Mouse (Mus musculus) embryonic facial prominence, embryonic 15.5 days (tissue): ENCODE measurements around the gene Slc6a4. TPM values are rescaled to one million over a fixed set of nuclear protein-coding genes. Genes with fewer than 3 reads are reported as not detected.
"Not testable (repeated sequence)": the region's sequence is repeated elsewhere in the genome, so short reads cannot be mapped to it uniquely, and the experiment has no call there.

Experiments
- ATAC-seq: fragments of 200-750 bp; cut with Nextera tagmentation; 2 replicates; pipeline ENCODE4 v1.8.0; 2017; ENCODE audit warnings: low read depth, moderate TSS enrichment; ENCODE audit not compliant: insufficient number of reproducible peaks, low FRiP score, low TSS enrichment
- H3K27ac ChIP-seq: fragments of 300-500 bp; sonication (generic); replicated peaks from 2 replicates; pipeline ENCODE4 v1.5.1; 2015; ENCODE audit warnings: mild to moderate bottlenecking, inconsistent platforms
- H3K27me3 ChIP-seq: fragments of 300-500 bp; sonication (generic); 2 replicates; pipeline ENCODE4 v1.6.1; 2015; ENCODE audit warnings: inconsistent platforms
- H3K36me3 ChIP-seq: fragments of 300-500 bp; sonication (generic); 2 replicates; pipeline ENCODE4 v1.6.1; 2015; ENCODE audit warnings: mild to moderate bottlenecking, inconsistent platforms
- H3K4me1 ChIP-seq: fragments of 300-500 bp; sonication (generic); 2 replicates; pipeline ENCODE4 v1.6.1; 2015; ENCODE audit warnings: inconsistent platforms
- H3K4me2 ChIP-seq: fragments of 300-500 bp; sonication (generic); replicated peaks from 2 replicates; pipeline ENCODE4 v1.6.1; 2015; ENCODE audit warnings: mild to moderate bottlenecking, inconsistent platforms
- H3K4me3 ChIP-seq: fragments of 300-500 bp; sonication (generic); replicated peaks from 2 replicates; pipeline ENCODE4 v1.5.1; 2015; ENCODE audit warnings: mild to moderate bottlenecking, inconsistent platforms
- H3K9ac ChIP-seq: fragments of 300-500 bp; sonication (generic); 2 replicates; pipeline ENCODE4 v1.6.1; 2015; ENCODE audit warnings: inconsistent platforms
- H3K9me3 ChIP-seq: fragments of 300-500 bp; sonication (generic); replicated peaks from 2 replicates; pipeline ENCODE4 v1.6.1; 2016; ENCODE audit warnings: inconsistent platforms
- WGBS: fragments of 180-500 bp; shearing (Covaris S2); methylation state at CpG from one replicate; pipeline ENCODE4 v1.1.7; 2015; 5-methylcytosine and 5-hydroxymethylcytosine counted together
- polyA plus RNA-seq: library from polyadenylated mRNA; unstranded; fragments of >200 nt; fragmentation: Nextera tagmentation; extraction: Ambion mirVana; gene quantifications from 2 replicates; pipeline ENCODE4 v1.2.1, GENCODE M21; 2015

Slc6a4 gene
- polyA plus RNA-seq, 1 experiment from 2014 or later = 3.8 TPM

DNA sequence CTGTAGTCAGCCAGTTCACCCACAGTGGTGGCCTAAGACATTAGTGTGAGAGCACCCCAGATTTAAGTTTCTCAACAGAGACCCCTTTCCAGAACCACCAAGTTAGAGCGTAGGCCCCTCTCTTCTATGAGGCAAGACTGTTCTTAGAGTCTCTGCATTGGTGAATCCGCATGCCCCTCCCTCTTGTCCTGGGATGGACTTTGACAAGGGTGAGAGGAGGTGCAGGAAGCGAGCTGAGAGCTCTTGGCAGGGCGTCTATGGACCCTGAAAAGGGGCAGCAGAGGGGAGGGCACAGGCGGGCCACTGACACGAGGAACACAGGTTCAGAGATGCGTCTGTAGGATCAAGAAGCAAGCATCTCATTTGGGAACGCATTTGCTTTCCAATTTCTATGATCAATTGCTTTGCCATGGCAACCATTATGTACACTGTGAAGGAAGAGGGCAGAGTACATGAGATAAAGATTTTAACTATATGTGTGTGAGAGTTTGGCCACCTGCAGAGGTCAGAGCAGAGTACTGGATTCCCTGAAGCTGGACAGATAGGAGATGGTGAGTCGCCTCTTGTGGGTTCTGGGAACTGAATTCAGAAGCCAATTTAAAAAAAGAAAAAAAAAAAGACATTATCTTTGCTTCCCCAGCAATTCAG is 23.5 kb downstream of the Slc6a4 start:
- Histone ChIP-seq H3K27ac (no peak overlapping the region), H3K4me2 (no peak overlapping the region), H3K27me3 (no peaks in the 10 kb centered on the region), H3K9me3 (no peaks in the 10 kb centered on the region), H3K9ac (no peak overlapping the region), H3K4me1 (no peaks in the 10 kb centered on the region), H3K4me3 (no peak overlapping the region), H3K36me3 (no peaks in the 10 kb centered on the region)
- 81% methylated on average over 9 of the region's 9 CpGs for WGBS
- ATAC-seq = no peak

DNA sequence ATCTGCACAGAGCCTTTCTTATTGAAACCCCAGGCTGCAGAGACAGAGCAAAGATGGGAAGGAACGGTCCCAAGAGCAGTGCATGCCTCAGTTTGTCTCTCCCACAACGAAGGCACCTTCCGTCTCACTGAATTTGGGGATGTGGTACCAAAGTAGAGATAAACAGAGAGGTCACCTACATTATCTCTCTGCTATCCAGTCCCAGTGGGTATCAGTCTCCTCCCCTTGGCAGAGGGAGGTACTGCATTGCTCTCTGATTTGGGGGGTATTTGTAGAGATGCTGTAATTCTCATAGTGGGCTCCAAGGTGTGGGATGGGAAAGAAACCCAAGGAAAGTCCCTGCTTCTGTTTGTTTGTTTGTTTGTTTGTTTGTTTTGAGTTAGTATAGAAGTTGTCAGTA is 28.2 kb downstream of the Slc6a4 start:
- H3K27me3 ChIP-seq = no peaks in the 10 kb centered on the region
- no peaks in the 10 kb centered on the region for H3K4me1 ChIP-seq
- no peak overlapping the region for H3K4me2 ChIP-seq
- H3K9me3 ChIP-seq = no peaks in the 10 kb centered on the region
- no peaks in the 10 kb centered on the region for H3K36me3 ChIP-seq
- H3K9ac ChIP-seq = no peak overlapping the region
- no peak for ATAC-seq
- no peak overlapping the region for H3K27ac ChIP-seq
- WGBS = 73% methylated on average over 3 of the region's 3 CpGs
- H3K4me3 ChIP-seq = no peak overlapping the region

DNA sequence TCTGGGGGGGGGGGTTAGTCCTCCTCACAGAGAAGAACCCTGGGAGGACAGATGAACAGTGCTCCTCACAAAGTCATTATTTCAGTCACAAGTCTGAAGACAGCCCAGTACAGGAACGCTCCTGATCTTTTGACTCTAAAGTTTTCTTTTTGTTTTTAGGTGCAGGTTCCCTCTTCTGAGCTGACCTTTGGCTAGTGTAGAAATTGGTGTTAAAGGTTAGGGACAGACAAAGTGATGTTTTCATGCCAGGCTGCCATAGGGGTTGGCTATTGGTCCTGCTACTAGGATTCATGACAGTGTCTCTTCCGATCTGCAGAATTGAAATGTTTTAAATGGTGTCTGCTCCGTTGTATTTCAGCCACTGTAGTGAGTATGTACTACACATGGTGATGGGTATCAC is 29.8 kb downstream of the Slc6a4 start:
- H3K4me3 ChIP-seq = no peak overlapping the region
- no peaks in the 10 kb centered on the region for H3K4me1 ChIP-seq
- ATAC-seq = no peak
- no peaks in the 10 kb centered on the region for H3K27me3 ChIP-seq
- no peak overlapping the region for H3K9ac ChIP-seq
- no peak overlapping the region for H3K4me2 ChIP-seq
- no peaks in the 10 kb centered on the region for H3K9me3 ChIP-seq
- H3K27ac ChIP-seq = no peak overlapping the region
- 87% methylated on average over 3 of the region's 3 CpGs for WGBS
- no peaks in the 10 kb centered on the region for H3K36me3 ChIP-seq

DNA sequence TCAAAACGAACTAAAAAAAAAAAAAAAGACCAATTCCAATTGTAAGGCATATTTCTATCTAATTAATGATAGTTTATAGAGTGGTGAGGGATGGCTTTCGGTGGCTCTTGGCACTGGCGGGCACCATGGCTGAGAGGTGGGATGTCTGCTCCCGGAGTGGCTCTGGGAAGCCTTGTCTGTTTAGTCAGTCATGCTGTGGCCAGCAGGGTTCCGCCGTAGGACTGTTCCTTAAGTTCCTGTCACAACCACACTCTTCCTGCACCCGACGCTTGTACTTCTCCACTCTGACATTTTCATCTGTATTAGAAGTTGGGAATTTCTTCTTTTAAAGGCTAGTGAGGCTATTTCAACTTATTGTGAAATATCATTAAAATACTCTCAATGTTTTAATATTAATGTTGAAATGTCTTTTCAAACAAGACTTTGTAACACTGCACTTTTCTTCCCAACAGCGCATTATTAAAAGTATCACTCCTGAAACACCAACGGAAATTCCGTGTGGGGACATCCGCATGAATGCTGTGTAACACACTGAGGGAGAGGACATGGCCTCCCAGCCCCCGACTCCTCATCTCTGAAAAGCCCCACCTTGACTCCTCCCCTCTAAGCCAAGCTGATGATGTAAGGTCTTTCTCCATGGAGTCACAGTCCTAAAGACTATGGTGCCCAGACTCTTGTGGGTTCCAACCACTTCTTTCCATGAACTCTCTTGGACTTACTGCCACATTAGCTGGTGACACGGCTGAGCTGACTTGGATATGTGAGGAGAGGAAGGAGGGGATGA is 32.9 kb downstream of the Slc6a4 start:
- no peaks in the 10 kb centered on the region for H3K27me3 ChIP-seq
- WGBS = 76% methylated on average over 14 of the region's 14 CpGs
- ATAC-seq = no peak
- H3K36me3 ChIP-seq = no peaks in the 10 kb centered on the region
- H3K9ac ChIP-seq = no peak overlapping the region
- H3K9me3 ChIP-seq = no peaks in the 10 kb centered on the region
- no peak overlapping the region for H3K4me2 ChIP-seq
- no peaks in the 10 kb centered on the region for H3K4me1 ChIP-seq
- H3K27ac ChIP-seq = no peak overlapping the region
- H3K4me3 ChIP-seq = no peak overlapping the region

DNA sequence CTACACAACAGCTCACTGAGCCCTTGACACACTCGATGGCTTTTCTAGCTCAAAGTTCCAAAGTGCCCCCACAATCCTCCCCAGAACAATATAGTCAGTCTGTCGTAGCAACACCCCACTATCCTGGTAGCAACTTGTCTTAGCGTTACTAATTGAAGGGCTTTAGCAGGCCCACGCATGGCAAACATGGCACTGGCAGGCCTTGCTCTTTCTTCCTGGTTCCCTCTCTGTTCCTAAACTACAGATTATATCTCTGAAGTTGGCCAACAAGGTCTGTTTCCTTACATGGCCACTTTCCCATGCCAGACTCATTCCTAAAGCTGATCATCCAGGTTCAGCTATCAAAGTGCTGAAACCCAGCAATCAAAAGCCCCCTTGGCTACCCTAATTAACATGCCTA is 43.5 kb downstream of the Slc6a4 start:
- WGBS = 73% methylated on average over 4 of the region's 4 CpGs
- no peak for ATAC-seq
- no peaks in the 10 kb centered on the region for H3K27me3 ChIP-seq
- H3K4me2 ChIP-seq = no peak overlapping the region
- H3K27ac ChIP-seq = no peak overlapping the region
- H3K36me3 ChIP-seq = peaks cover 16% of the 10 kb centered on the region
- no peaks in the 10 kb centered on the region for H3K9me3 ChIP-seq
- no peak overlapping the region for H3K4me3 ChIP-seq
- H3K9ac ChIP-seq = no peak overlapping the region
- H3K4me1 ChIP-seq = no peaks in the 10 kb centered on the region

DNA sequence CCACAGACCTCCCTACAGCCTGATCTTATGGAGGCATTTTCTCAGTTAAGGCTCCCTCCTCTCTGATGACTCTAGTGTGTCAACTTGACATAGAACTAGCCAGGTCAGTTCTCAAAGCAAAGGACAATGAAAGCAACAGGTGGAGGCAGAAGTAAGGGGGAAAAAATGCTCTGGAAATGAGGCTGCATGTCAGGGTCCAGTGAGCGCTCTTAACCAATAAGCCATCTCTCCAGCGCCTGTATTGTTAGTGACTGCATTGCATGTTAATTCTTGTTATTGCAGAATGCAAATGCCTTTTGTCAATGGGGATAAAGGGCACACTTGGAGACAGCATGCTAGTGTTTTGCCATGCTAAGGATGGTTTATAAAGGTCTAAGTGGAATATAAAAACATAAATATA is 44.4 kb downstream of the Slc6a4 start:
- WGBS = 84% methylated on average over 2 of the region's 2 CpGs
- Histone ChIP-seq H3K27ac (no peak overlapping the region), H3K4me3 (no peak overlapping the region), H3K9me3 (no peaks in the 10 kb centered on the region), H3K4me2 (no peak overlapping the region), H3K9ac (no peak overlapping the region), H3K27me3 (no peaks in the 10 kb centered on the region), H3K36me3 (peaks cover 20% of the 10 kb centered on the region), H3K4me1 (no peaks in the 10 kb centered on the region)
- ATAC-seq = no peak

DNA sequence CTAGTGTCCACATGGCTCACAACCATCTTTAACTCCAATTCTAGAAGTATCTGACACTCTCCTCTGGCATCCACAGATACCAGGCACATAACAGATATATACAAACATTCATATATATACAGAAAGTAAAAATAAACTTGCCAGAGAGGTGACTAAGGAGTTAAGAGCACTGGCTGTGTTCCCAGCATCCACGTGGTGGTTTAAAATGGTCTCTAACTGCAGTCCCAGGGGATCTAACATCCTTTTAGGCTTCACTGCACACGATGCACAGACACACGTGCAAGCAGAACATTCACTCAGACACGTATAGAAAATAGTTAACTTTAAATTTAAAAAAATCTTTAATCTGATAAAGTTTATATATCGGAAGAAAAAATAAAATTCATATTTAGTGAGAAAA is 63.5 kb downstream of the Slc6a4 start:
- no peak for ATAC-seq
- H3K4me3 ChIP-seq = no peak overlapping the region
- no peaks in the 10 kb centered on the region for H3K9me3 ChIP-seq
- H3K36me3 ChIP-seq = peaks cover 3% of the 10 kb centered on the region; the same call in 1 of the 2 replicates
- no peaks in the 10 kb centered on the region for H3K27me3 ChIP-seq
- H3K27ac ChIP-seq = no peak overlapping the region
- H3K4me2 ChIP-seq = no peak overlapping the region
- 39% methylated on average over 5 of the region's 5 CpGs for WGBS
- H3K9ac ChIP-seq = no peak overlapping the region
- H3K4me1 ChIP-seq = no peaks in the 10 kb centered on the region

DNA sequence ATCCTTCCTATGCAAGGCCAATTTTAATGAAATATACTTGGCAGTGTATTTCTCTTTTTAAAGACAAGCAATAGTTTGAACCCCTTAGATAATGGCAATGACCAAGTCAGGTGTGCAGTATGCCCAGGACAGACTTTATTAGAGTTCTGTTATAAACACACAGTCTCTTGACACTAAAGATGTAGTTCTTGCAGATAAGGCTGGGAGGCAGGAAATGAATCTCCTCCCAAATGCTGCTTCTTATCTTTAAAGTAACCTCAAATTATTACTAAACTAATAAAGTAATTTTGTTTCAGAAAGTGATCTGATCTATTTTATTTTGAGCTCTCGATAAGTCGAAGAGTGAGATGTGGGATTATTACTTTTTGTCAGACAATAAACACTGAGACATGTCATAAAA is 65.0 kb downstream of the Slc6a4 start:
- no peak for ATAC-seq

DNA sequence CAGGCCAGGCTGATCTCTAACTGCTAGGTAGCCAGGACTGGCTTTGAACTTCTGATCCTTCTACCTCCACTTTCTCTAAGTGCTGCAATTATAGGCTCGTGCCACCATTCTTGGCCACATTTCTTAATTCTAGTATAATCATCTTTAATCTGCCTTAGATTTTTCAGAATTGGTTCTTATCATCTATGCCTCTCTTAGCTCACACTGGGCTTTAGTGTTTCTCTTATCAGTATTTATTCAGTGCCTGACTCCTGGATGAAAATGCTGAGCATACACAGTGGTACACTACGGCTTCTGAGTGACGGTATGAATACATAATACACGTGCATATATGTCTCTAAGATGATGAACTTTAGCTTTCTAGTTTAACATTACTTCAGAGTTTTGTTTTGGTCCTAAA is 70.4 kb downstream of the Slc6a4 start:
- no peaks in the 10 kb centered on the region for H3K4me1 ChIP-seq
- 91% methylated on average over 4 of the region's 4 CpGs for WGBS
- ATAC-seq = no peak

More for the DNA sequence above, 65.0 kb downstream of the Slc6a4 start:
- H3K4me2 ChIP-seq = no peak overlapping the region
- H3K9me3 ChIP-seq = no peaks in the 10 kb centered on the region
- no peak overlapping the region for H3K4me3 ChIP-seq
- H3K36me3 ChIP-seq = peaks cover 3% of the 10 kb centered on the region; the same call in 1 of the 2 replicates
- WGBS = 90% methylated on average over 2 of the region's 2 CpGs
- H3K4me1 ChIP-seq = no peaks in the 10 kb centered on the region
- no peak overlapping the region for H3K9ac ChIP-seq
- no peaks in the 10 kb centered on the region for H3K27me3 ChIP-seq
- H3K27ac ChIP-seq = no peak overlapping the region

DNA sequence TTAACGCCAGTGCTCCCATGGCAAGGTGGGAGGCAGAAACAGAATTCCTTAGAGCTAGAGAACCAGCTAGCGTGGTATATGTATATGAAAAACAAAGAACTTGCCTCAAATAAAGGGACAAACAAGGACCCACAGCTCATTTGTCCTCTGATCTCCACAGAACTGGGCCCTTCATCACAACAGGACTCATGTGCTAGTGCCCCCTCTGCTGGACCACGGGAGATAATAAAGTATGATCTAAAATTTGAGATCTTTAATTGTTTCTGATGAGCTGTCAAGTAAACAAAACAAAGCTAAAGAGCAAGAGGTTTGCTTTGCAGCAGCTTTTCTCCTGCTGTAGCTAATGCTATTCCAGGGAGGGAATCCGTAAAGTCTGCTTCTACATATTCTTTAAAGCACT is 72.3 kb downstream of the Slc6a4 start:
- Histone ChIP-seq H3K27me3 (no peaks in the 10 kb centered on the region), H3K27ac (no peak overlapping the region), H3K9ac (no peak overlapping the region), H3K4me3 (no peak overlapping the region), H3K4me1 (no peaks in the 10 kb centered on the region), H3K4me2 (no peak overlapping the region), H3K9me3 (no peaks in the 10 kb centered on the region), H3K36me3 (peaks cover 32% of the 10 kb centered on the region)
- no peak for ATAC-seq
- 67% methylated on average over 4 of the region's 4 CpGs for WGBS

More for the DNA sequence above, 70.4 kb downstream of the Slc6a4 start:
- Histone ChIP-seq H3K4me2 (no peak overlapping the region), H3K9ac (no peak overlapping the region), H3K36me3 (peaks cover 19% of the 10 kb centered on the region; the same call in 1 of the 2 replicates), H3K4me3 (no peak overlapping the region), H3K27ac (no peak overlapping the region), H3K27me3 (no peaks in the 10 kb centered on the region), H3K9me3 (no peaks in the 10 kb centered on the region)

DNA sequence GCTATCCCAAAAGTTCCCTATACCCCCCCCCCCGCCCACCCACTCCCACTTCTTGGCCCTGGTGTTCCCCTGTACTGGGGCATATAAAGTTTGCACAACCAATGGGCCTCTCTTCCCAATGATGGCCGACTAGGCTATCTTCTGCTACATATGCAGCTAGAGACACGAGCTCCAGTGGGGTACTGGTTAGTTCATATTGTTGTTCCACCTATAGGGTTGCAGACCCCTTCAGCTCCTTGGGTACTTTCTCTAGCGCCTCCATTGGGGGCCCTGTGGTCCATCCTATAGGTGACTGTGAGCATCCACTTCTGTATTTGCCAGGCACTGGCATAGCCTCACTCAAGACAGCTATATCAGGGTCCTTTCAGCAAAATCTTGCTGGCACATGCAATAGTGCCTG is 78.9 kb downstream of the Slc6a4 start:
- not testable (repeated sequence) for H3K27me3 ChIP-seq, ATAC-seq, H3K27ac ChIP-seq, H3K9me3 ChIP-seq, H3K4me1 ChIP-seq
- Histone ChIP-seq H3K4me2 (peak overlapping the region; percentile 79), H3K9ac (peak overlapping the region; percentile 75), H3K36me3 (peaks cover 32% of the 10 kb centered on the region), H3K4me3 (peak overlapping the region; percentile 80)
- WGBS = 59% methylated on average over 4 of the region's 4 CpGs
